Mouse (Mus musculus) bone marrow, adult 2 months (tissue): ENCODE results near the gene Sectm1a. TPM values are rescaled to one million over a fixed set of nuclear protein-coding genes. Genes with fewer than 3 reads are reported as not detected.

Experiments
- H3K27ac ChIP-seq: fragments of 200-500 bp; 2 replicates; pipeline ENCODE4 v1.5.1; 2012; ENCODE audit warnings: low read depth, mild to moderate bottlenecking, control low read depth, inconsistent platforms, low read length; ENCODE audit not compliant: control insufficient read depth, poor library complexity, insufficient read depth
- H3K4me1 ChIP-seq: fragments of 200-500 bp; 2 replicates; pipeline ENCODE4 v1.6.1; 2011; ENCODE audit warnings: low read length; ENCODE audit not compliant: control insufficient read depth, insufficient read depth
- H3K4me3 ChIP-seq: fragments of 200-500 bp; replicated peaks from 2 replicates; pipeline ENCODE3; 2011; ENCODE audit warnings: mild to moderate bottlenecking, low read depth, low read length, control low read depth; ENCODE audit not compliant: control insufficient read depth
- CTCF ChIP-seq: fragments of 200-500 bp; IDR thresholded peaks from 2 replicates; pipeline ENCODE4 v1.5.1; 2011; ENCODE audit warnings: low read length, control low read depth; ENCODE audit not compliant: control insufficient read depth, insufficient read depth
- POLR2A ChIP-seq: fragments of 200-500 bp; IDR thresholded peaks from 2 replicates; pipeline ENCODE4 v1.6.1; 2011; ENCODE audit warnings: low read depth, mild to moderate bottlenecking, control low read depth, low read length, borderline replicate concordance; ENCODE audit not compliant: control insufficient read depth
- WGBS: fragments of 180-500 bp; shearing (Covaris S2); methylation state at CpG from one replicate; pipeline ENCODE4 v1.1.7; 2018; 5-methylcytosine and 5-hydroxymethylcytosine counted together
- polyA plus RNA-seq: library from polyadenylated mRNA; stranded (reverse); fragments of >200 nt; gene quantifications from 2 replicates; pipeline ENCODE4 v1.2.4, GENCODE M21; 2011; ENCODE audit warnings: low replicate concordance; ENCODE audit not compliant: missing spikeins, insufficient read depth, insufficient read length

Sectm1a gene
- polyA plus RNA-seq, 1 experiment: not detected

DNA sequence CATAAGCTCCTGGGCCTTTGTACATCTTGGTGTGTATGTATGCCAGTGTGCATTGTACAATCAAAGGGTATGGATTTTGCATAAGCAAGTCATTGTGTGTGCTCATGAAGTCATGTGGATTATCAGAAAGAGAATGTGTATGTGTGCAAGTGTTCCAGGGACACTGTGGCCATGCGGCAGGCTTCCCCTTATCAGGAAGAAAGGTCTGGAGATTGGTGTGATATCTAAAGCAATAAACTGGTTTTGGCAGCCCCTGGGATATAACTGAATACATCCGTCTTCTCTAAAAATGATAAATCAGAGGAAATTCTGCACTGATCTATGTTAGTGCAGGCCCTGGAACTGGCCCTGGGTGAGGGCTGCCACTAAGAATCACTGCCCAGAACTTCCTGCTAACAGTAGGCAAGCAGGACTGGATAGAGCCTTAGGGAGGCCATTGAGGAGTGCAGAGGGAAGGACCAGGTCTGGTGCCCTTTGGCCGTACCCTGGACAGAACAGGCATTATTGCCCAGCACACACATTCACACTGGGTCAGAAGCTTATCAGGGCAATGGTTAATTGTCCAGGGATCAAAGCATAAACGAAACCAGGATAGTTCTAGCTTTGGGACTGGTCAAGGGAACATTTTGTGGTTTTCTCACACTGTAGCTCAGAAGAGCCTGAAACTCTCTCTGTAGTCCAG is 20.2 kb upstream of the Sectm1a start:
- Histone ChIP-seq H3K27ac (no peak overlapping the region), H3K4me3 (no peak overlapping the region), H3K4me1 (no peaks in the 10 kb centered on the region; the same call in 1 of the 2 replicates)
- no peak for TF ChIP-seq CTCF
- TF ChIP-seq POLR2A: no peak
- 63% methylated on average over 4 of the region's 4 CpGs for WGBS

- no peak for TF ChIP-seq CTCF
- TF ChIP-seq POLR2A: no peak
- H3K4me3 ChIP-seq: no peak overlapping the region
- 36% methylated on average over 7 of the region's 7 CpGs for WGBS
- H3K27ac ChIP-seq: no peak overlapping the region
- no peaks in the 10 kb centered on the region; the same call in 1 of the 2 replicates for H3K4me1 ChIP-seq
These were observed 19.7 kb upstream of the Sectm1a start for GRCm38 (mm10) chr11:121100692-121101091.

DNA sequence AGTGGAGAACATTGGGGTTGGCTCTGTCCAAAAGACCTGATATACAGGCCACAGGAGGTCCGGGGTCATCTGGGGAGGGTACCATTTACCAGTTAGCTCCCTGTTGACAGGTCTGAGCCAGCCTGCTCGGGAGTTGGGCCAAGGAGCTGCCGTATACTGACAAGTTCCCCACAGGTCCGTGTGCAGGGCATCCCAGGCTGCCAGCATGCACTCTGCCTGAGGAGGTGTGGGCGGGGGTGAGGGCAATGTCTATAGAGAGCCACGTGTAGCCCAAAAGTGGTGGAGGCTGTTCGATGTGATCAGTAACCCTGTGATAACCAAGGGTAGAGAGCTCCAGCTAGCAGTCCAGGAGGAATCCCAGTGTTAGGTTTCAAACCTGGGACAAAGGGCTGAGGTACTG is 18.7 kb upstream of the Sectm1a start:
- TF ChIP-seq POLR2A: no peak
- no peak for TF ChIP-seq CTCF
- H3K4me1 ChIP-seq: no peaks in the 10 kb centered on the region; the same call in 1 of the 2 replicates
- no peak overlapping the region for H3K4me3 ChIP-seq
- H3K27ac ChIP-seq: no peak overlapping the region
- 37% methylated on average over 7 of the region's 7 CpGs for WGBS

DNA sequence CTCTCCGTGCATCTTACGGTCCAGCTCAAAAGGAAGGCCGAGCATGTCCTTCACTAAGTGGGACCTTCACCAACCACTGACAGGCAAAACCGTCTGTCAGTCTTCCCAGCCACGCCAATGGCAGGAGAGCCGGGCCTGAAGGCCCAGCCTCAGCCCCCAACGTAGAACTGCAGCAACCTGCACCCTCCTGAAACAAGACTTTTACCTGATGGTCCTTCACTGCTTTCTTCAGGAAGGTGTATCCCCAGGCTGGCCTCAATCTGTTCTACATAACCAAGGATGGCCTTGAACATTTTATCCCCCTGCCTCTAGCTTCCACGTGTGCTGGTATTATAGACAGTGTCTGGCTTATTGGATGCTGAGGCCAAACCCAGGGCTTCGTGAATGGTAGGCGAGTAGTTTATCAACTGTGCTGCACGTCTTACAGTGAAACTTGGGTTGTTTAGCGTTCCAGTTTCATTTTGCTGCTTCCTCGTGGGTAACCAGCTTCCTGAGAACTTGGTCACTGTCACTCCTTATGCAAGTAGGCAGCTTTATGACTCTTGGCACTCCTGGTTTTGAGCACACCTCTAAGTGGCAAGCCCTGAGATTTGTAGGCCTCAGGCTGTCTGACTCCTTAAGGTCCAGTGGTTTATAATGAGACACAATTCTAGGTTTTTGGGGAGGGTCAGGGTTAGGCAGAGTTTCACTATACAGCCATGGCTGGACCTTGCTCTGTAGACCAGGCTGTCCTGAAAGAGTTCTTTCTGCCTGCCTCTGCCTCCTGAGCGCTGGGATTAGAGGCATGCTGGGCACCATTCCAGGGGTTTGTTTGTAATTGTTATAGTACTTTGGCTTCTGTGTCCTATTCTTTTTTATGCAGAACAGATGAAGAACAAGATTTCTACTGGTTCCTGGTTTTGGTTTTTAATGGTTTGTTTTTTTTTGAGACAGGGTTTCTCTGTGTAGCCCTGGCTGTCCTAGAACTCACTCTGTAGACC is 11.9 kb upstream of the Sectm1a start:
- no peak overlapping the region for H3K27ac ChIP-seq
- H3K4me1 ChIP-seq: no peaks in the 10 kb centered on the region; the same call in none of the 2 replicates
- TF ChIP-seq CTCF (no peak), POLR2A (no peak)
- no peak overlapping the region for H3K4me3 ChIP-seq
- WGBS: 58% methylated on average over 14 of the region's 14 CpGs

- no peak overlapping the region for H3K27ac ChIP-seq
- H3K4me3 ChIP-seq: no peak overlapping the region
- no peaks in the 10 kb centered on the region; the same call in 1 of the 2 replicates for H3K4me1 ChIP-seq
- TF ChIP-seq CTCF: no peak
- TF ChIP-seq POLR2A: no peak
- WGBS: 21% methylated on average over 4 of the region's 4 CpGs
These were observed 9.9 kb upstream of the Sectm1a start for GRCm38 (mm10) chr11:121090943-121091342.

GRCm38 (mm10) chr11:121089756-121090546 is 8.9 kb upstream of the Sectm1a start:
- H3K27ac ChIP-seq: no peak overlapping the region
- WGBS: 85% methylated on average over 2 of the region's 2 CpGs
- no peaks in the 10 kb centered on the region; the same call in 1 of the 2 replicates for H3K4me1 ChIP-seq
- no peak overlapping the region for H3K4me3 ChIP-seq
- TF ChIP-seq CTCF (no peak), POLR2A (no peak)

- TF ChIP-seq CTCF (no peak), POLR2A (no peak)
- Histone ChIP-seq H3K4me1 (no peaks in the 10 kb centered on the region; the same call in 1 of the 2 replicates), H3K27ac (no peak overlapping the region), H3K4me3 (no peak overlapping the region)
- WGBS: 78% methylated on average over 6 of the region's 6 CpGs
These were observed 8.0 kb upstream of the Sectm1a start for GRCm38 (mm10) chr11:121088997-121089396.

DNA sequence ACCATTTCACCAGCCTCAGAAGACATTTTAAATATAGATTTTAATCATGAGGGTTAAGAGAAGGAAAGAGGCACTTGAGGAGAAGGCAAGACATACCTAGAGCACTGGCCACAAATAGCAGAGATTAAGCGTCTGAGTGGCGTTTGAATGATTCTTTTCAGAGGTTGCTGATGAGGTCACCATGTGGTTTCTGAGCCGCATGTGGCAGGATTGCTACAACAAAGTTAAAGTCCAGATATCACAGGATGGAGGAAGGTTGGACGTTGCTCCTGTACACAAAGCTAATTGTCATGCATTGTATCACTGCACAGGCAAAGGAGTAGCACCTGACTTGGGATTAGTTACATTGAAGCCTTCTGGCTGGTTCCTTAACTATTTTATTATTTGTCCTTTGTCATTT is 5.3 kb upstream of the Sectm1a start:
- TF ChIP-seq POLR2A (no peak), CTCF (no peak)
- 36% methylated on average over 4 of the region's 4 CpGs for WGBS
- Histone ChIP-seq H3K27ac (no peak overlapping the region), H3K4me3 (no peak overlapping the region), H3K4me1 (peaks cover 3% of the 10 kb centered on the region)
